Mouse (Mus musculus) erythroblast, embryonic 14.5 days (primary cell): ENCODE measurements around the gene Dnajb12.

Experiments
- GATA1 ChIP-seq: IDR thresholded peaks from 2 replicates; pipeline ENCODE4 v1.6.1; 2012; ENCODE audit warnings: low read length, inconsistent platforms, mixed read lengths
- TAL1 ChIP-seq: IDR thresholded peaks from 3 replicates; pipeline ENCODE4 v1.6.1; 2012; ENCODE audit warnings: low read length, inconsistent platforms, mixed read lengths

DNA sequence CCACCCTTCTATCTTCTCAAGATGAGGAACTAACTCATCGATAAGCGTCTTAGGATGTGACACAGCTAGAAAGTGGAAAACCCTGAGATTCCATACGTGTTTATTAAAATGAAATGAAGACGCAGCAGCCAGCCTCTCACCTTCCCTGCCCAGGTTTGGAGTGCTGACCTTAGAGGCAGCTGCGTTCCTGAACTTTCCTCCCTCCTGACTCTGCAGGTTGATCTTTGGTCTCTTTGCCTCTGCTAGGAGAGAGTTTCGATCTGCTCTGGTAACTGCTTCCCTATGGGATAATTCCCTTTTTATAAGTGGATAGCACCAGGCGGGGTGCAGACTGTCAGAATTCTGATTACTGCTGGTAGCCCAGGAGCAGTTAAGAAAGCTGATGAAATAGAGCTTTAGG lies 1.5 kb downstream of the Dnajb12 start:
- TF ChIP-seq GATA1, result no peak
- TF ChIP-seq TAL1, result no peak
